Mouse (Mus musculus) hindbrain, postnatal 0 days (tissue): ENCODE data around the gene Ltn1. TPM values are rescaled to one million over a fixed set of nuclear protein-coding genes. Genes with fewer than 3 reads are reported as not detected.

ENCODE experiments used
- ATAC-seq: fragments of 200-750 bp; cut with Nextera tagmentation; 2 replicates; pipeline ENCODE4 v1.8.0; 2017; ENCODE audit warnings: mild to moderate bottlenecking, moderate TSS enrichment, moderate library complexity
- DNase-seq: peaks from one replicate; pipeline ENCODE4 v3.0.0-alpha.2; 2015; ENCODE audit warnings: low spot score
- H3K27ac ChIP-seq: fragments of 300-500 bp; sonication (generic); 2 replicates; pipeline ENCODE4 v1.5.1; 2014; ENCODE audit warnings: mild to moderate bottlenecking
- H3K27me3 ChIP-seq: fragments of 300-500 bp; sonication (generic); 2 replicates; pipeline ENCODE4 v1.6.1; 2014; ENCODE audit warnings: low read length, mixed read lengths; ENCODE audit not compliant: insufficient read depth
- H3K36me3 ChIP-seq: fragments of 300-500 bp; sonication (generic); 2 replicates; pipeline ENCODE4 v1.6.1; 2014; ENCODE audit warnings: low read length, mixed read lengths; ENCODE audit not compliant: insufficient read depth
- H3K4me1 ChIP-seq: fragments of 300-500 bp; sonication (generic); 2 replicates; pipeline ENCODE4 v1.6.1; 2014; ENCODE audit warnings: antibody characterized with exemption, low read length, mixed read lengths; ENCODE audit not compliant: insufficient read depth
- H3K4me2 ChIP-seq: fragments of 300-500 bp; sonication (generic); 2 replicates; pipeline ENCODE4 v1.6.1; 2014; ENCODE audit warnings: low read depth, mild to moderate bottlenecking, low read length, moderate library complexity, mixed read lengths
- H3K4me3 ChIP-seq: fragments of 300-500 bp; sonication (generic); 2 replicates; pipeline ENCODE4 v1.5.1; 2014; ENCODE audit warnings: low read length
- H3K9ac ChIP-seq: fragments of 300-500 bp; sonication (generic); replicated peaks from 2 replicates; pipeline ENCODE4 v1.6.1; 2014; ENCODE audit warnings: mild to moderate bottlenecking, low read length, moderate library complexity, mixed read lengths
- H3K9me3 ChIP-seq: fragments of 300-500 bp; sonication (generic); 2 replicates; pipeline ENCODE4 v1.6.1; 2016; ENCODE audit warnings: low read length, mixed read lengths
- CTCF ChIP-seq: IDR thresholded peaks from 2 replicates; pipeline ENCODE4 v1.5.1; 2016; ENCODE audit warnings: antibody characterized with exemption, control low read depth, low read depth
- WGBS: fragments of 180-500 bp; shearing (Covaris S2); extraction: QIAGEN DNeasy Blood & Tissue Kit; methylation state at CpG from one replicate; pipeline ENCODE4 v1.1.7; 2014; 5-methylcytosine and 5-hydroxymethylcytosine counted together
- polyA plus RNA-seq: library from polyadenylated mRNA; unstranded; fragments of >200 nt; fragmentation: Nextera tagmentation; extraction: Ambion mirVana; gene quantifications from 2 replicates; pipeline ENCODE4 v1.2.1, GENCODE M21; 2015
- total RNA-seq: library from RNA; depleted of rRNA; stranded (reverse); fragments of >200 nt; gene quantifications from 2 replicates; pipeline ENCODE4 v1.2.3, GENCODE M21; 2014

Ltn1 gene
- total and polyA plus RNA-seq, 2 experiments from 2014 or later = 16.2 to 18.2 TPM

GRCm38 (mm10) chr16:87438697-87439096 lies 6.3 kb upstream of the Ltn1 start:
- H3K9me3 ChIP-seq = no peaks in the 10 kb centered on the region
- no peak overlapping the region for H3K9ac ChIP-seq
- peaks cover 7% of the 10 kb centered on the region; the same call in 1 of the 2 replicates for H3K36me3 ChIP-seq
- 90% methylated on average over 8 of the region's 8 CpGs for WGBS
- no peak overlapping the region for H3K27ac ChIP-seq
- peaks cover 6% of the 10 kb centered on the region for H3K4me1 ChIP-seq
- no peak overlapping the region for H3K4me3 ChIP-seq
- DNase-seq (no peak), ATAC-seq (no peak)
- TF ChIP-seq CTCF = no peak
- H3K4me2 ChIP-seq = no peak overlapping the region
- H3K27me3 ChIP-seq = no peaks in the 10 kb centered on the region

- no peak overlapping the region for H3K4me2 ChIP-seq
- ATAC-seq (no peak), DNase-seq (no peak)
- WGBS = 92% methylated on average over 21 of the region's 21 CpGs
- no peak overlapping the region for H3K9ac ChIP-seq
- H3K4me3 ChIP-seq = no peak overlapping the region
- peaks cover 6% of the 10 kb centered on the region for H3K4me1 ChIP-seq
- H3K27ac ChIP-seq = no peak overlapping the region
- peaks cover 7% of the 10 kb centered on the region; the same call in 1 of the 2 replicates for H3K36me3 ChIP-seq
- TF ChIP-seq CTCF = no peak
- no peaks in the 10 kb centered on the region for H3K27me3 ChIP-seq
- no peaks in the 10 kb centered on the region for H3K9me3 ChIP-seq
These were observed 4.7 kb upstream of the Ltn1 start for GRCm38 (mm10) chr16:87437096-87437495.

GRCm38 (mm10) chr16:87435411-87436205 lies 3.2 kb upstream of the Ltn1 start:
- WGBS = 85% methylated on average over 13 of the region's 13 CpGs
- H3K4me1 ChIP-seq = no peaks in the 10 kb centered on the region
- no peak for ATAC-seq
- no peak overlapping the region for H3K4me2 ChIP-seq
- no peak for DNase-seq
- no peak overlapping the region for H3K9ac ChIP-seq
- TF ChIP-seq CTCF = no peak
- no peaks in the 10 kb centered on the region for H3K27me3 ChIP-seq
- peaks cover 7% of the 10 kb centered on the region; the same call in 1 of the 2 replicates for H3K36me3 ChIP-seq
- no peak overlapping the region for H3K4me3 ChIP-seq
- no peaks in the 10 kb centered on the region for H3K9me3 ChIP-seq
- H3K27ac ChIP-seq = no peak overlapping the region

GRCm38 (mm10) chr16:87434946-87435345 lies 2.5 kb upstream of the Ltn1 start:
- H3K4me3 ChIP-seq = no peak overlapping the region
- H3K9me3 ChIP-seq = no peaks in the 10 kb centered on the region
- no peak overlapping the region for H3K27ac ChIP-seq
- WGBS = 81% methylated on average over 6 of the region's 6 CpGs
- H3K36me3 ChIP-seq = peaks cover 7% of the 10 kb centered on the region; the same call in 1 of the 2 replicates
- ATAC-seq = no peak
- no peaks in the 10 kb centered on the region for H3K27me3 ChIP-seq
- H3K9ac ChIP-seq = no peak overlapping the region
- no peak for DNase-seq
- TF ChIP-seq CTCF = no peak
- no peaks in the 10 kb centered on the region for H3K4me1 ChIP-seq
- H3K4me2 ChIP-seq = no peak overlapping the region

GRCm38 (mm10) chr16:87434266-87434665 lies 1.9 kb upstream of the Ltn1 start:
- H3K9me3 ChIP-seq = no peaks in the 10 kb centered on the region
- H3K27ac ChIP-seq = no peak overlapping the region
- no peak overlapping the region for H3K9ac ChIP-seq
- peaks cover 7% of the 10 kb centered on the region; the same call in 1 of the 2 replicates for H3K36me3 ChIP-seq
- H3K4me1 ChIP-seq = no peaks in the 10 kb centered on the region
- ATAC-seq = no peak
- TF ChIP-seq CTCF = no peak
- H3K4me3 ChIP-seq = no peak overlapping the region
- no peak for DNase-seq
- no peak overlapping the region for H3K4me2 ChIP-seq
- WGBS = 88% methylated on average over 7 of the region's 7 CpGs
- H3K27me3 ChIP-seq = no peaks in the 10 kb centered on the region

- Histone ChIP-seq H3K9me3 (no peaks in the 10 kb centered on the region), H3K9ac (no peak overlapping the region), H3K27me3 (no peaks in the 10 kb centered on the region), H3K4me1 (no peaks in the 10 kb centered on the region), H3K27ac (no peak overlapping the region), H3K4me2 (no peak overlapping the region), H3K4me3 (no peak overlapping the region), H3K36me3 (peaks cover 36% of the 10 kb centered on the region)
- WGBS = 94% methylated on average over 8 of the region's 8 CpGs
- ATAC-seq (no peak), DNase-seq (no peak)
- TF ChIP-seq CTCF = no peak
These were observed 4.9 kb downstream of the Ltn1 start for GRCm38 (mm10) chr16:87427516-87427915.

- no peak for ATAC-seq
- no peak overlapping the region for H3K4me2 ChIP-seq
- no peaks in the 10 kb centered on the region for H3K4me1 ChIP-seq
- no peak for TF ChIP-seq CTCF
- no peak overlapping the region for H3K27ac ChIP-seq
- WGBS = 93% methylated on average over 8 of the region's 8 CpGs
- H3K9me3 ChIP-seq = 0 out of 2 replicates have a peak, but pooled peaks cover 3% of the 10 kb centered on the region
- H3K27me3 ChIP-seq = no peaks in the 10 kb centered on the region
- H3K9ac ChIP-seq = no peak overlapping the region
- peaks cover 70% of the 10 kb centered on the region for H3K36me3 ChIP-seq
- no peak overlapping the region for H3K4me3 ChIP-seq
- DNase-seq = no peak
These were observed 11.8 kb downstream of the Ltn1 start for GRCm38 (mm10) chr16:87420662-87421061.
